Mouse (Mus musculus) CH12.LX (cell line): Measurements from ENCODE around the gene Fam49a. TPM values are rescaled to one million over a fixed set of nuclear protein-coding genes. Genes with fewer than 3 reads are reported as not detected.

ENCODE experiments used
- DNase-seq: peaks from one replicate; pipeline ENCODE4 v3.0.0-alpha.2; 2013; ENCODE audit errors: extremely low read depth
- H3K27ac ChIP-seq: 2 replicates; pipeline ENCODE4 v1.5.1; 2012; ENCODE audit warnings: low read depth, mild to moderate bottlenecking, control low read depth, moderate library complexity; ENCODE audit not compliant: insufficient read depth
- H3K27me3 ChIP-seq: replicated peaks from 2 replicates; pipeline ENCODE3; 2012; ENCODE audit warnings: inconsistent platforms
- H3K36me3 ChIP-seq, 2 experiments: replicated peaks in 1 of 2; 2 replicates each; pipeline versions ENCODE3 to v1.6.1; 2012; ENCODE audit warnings: inconsistent platforms in 1 of 2, low read length in 1 of 2, mild to moderate bottlenecking in 1 of 2, mixed read lengths in 1 of 2, moderate library complexity in 1 of 2; ENCODE audit not compliant: control insufficient read depth in 1 of 2, insufficient read depth in 1 of 2
- H3K4me1 ChIP-seq, 2 experiments: 2 replicates each; pipeline ENCODE4 v1.6.1; 2012; ENCODE audit warnings: inconsistent platforms in 1 of 2, moderate library complexity in 1 of 2; ENCODE audit not compliant: insufficient read depth in 2 of 2, control insufficient read depth in 1 of 2
- H3K4me2 ChIP-seq: 2 replicates; pipeline ENCODE4 v1.6.1; 2012; ENCODE audit warnings: low read depth, mild to moderate bottlenecking, control low read depth; ENCODE audit not compliant: poor library complexity, insufficient read depth, severe bottlenecking
- H3K4me3 ChIP-seq, 3 experiments: fragments of 150-350 bp in 1 of 3; sonication (generic) in 1 of 3; replicated peaks in 1 of 3; 2 replicates each; pipeline versions ENCODE3 to v1.5.1; 2011 to 2012; ENCODE audit warnings: low read depth in 2 of 3, low read length in 2 of 3, mild to moderate bottlenecking in 2 of 3, moderate library complexity in 2 of 3, control low read depth in 1 of 3, improper control_type of control experiment in 1 of 3, inconsistent platforms in 1 of 3, mixed read lengths in 1 of 3; ENCODE audit not compliant: poor library complexity in 1 of 3
- H3K79me2 ChIP-seq: replicated peaks from 2 replicates; pipeline ENCODE4 v1.6.1; 2012; ENCODE audit warnings: mild to moderate bottlenecking, moderate library complexity; ENCODE audit not compliant: control insufficient read depth, poor library complexity, insufficient read depth, severe bottlenecking; ENCODE audit errors: extremely low read depth
- H3K9ac ChIP-seq: 2 replicates; pipeline ENCODE4 v1.6.1; 2012; ENCODE audit warnings: low read depth, mild to moderate bottlenecking, control low read depth, moderate library complexity; ENCODE audit not compliant: insufficient read depth
- H3K9me3 ChIP-seq: replicated peaks from 2 replicates; pipeline ENCODE3; 2012; ENCODE audit warnings: low read length, inconsistent platforms, mixed read lengths
- BHLHE40 ChIP-seq: IDR thresholded peaks from 2 replicates; pipeline ENCODE4 v1.6.1; 2011; ENCODE audit warnings: mild to moderate bottlenecking, low read depth, low read length, improper control_type of control experiment
- CHD1 ChIP-seq: IDR thresholded peaks from 2 replicates; pipeline ENCODE4 v1.6.1; 2012; ENCODE audit warnings: low read depth, low read length, improper control_type of control experiment, inconsistent platforms
- CHD2 ChIP-seq: IDR thresholded peaks from 2 replicates; pipeline ENCODE4 v1.6.1; 2011; ENCODE audit warnings: low read length, improper control_type of control experiment
- CTCF ChIP-seq, 2 experiments: IDR thresholded peaks in 1 of 2; conservative IDR thresholded peaks in 1 of 2; 2 replicates each; pipeline ENCODE4 v1.5.1; 2011 to 2012; ENCODE audit warnings: low read depth in 2 of 2, low read length in 2 of 2, improper control_type of control experiment in 1 of 2, inconsistent platforms in 1 of 2, mild to moderate bottlenecking in 1 of 2, moderate library complexity in 1 of 2
- E2F4 ChIP-seq: IDR thresholded peaks from 2 replicates; pipeline ENCODE4 v1.6.1; 2011; ENCODE audit warnings: low read depth, low read length, improper control_type of control experiment; ENCODE audit not compliant: insufficient replicate concordance
- ELF1 ChIP-seq: IDR thresholded peaks from 2 replicates; pipeline ENCODE4 v1.6.1; 2014; ENCODE audit warnings: low read depth, mild to moderate bottlenecking, inconsistent platforms, low read length, improper control_type of control experiment
- EP300 ChIP-seq: IDR thresholded peaks from 2 replicates; pipeline ENCODE4 v1.6.1; 2011; ENCODE audit warnings: low read length, improper control_type of control experiment
- ETS1 ChIP-seq: conservative IDR thresholded peaks from 2 replicates; pipeline ENCODE4 v1.6.1; 2012; ENCODE audit warnings: low read depth, mild to moderate bottlenecking, inconsistent platforms, low read length, improper control_type of control experiment, moderate library complexity
- GABPA ChIP-seq: IDR thresholded peaks from 2 replicates; pipeline ENCODE4 v1.6.1; 2012; ENCODE audit warnings: low read depth, low read length, improper control_type of control experiment, inconsistent platforms; ENCODE audit not compliant: insufficient replicate concordance
- HCFC1 ChIP-seq: IDR thresholded peaks from 2 replicates; pipeline ENCODE4 v1.6.1; 2012; ENCODE audit warnings: low read depth, mild to moderate bottlenecking, inconsistent platforms, low read length, improper control_type of control experiment
- IRF4 ChIP-seq: IDR thresholded peaks from 2 replicates; pipeline ENCODE4 v1.6.1; 2014; ENCODE audit warnings: low read depth, mild to moderate bottlenecking, inconsistent platforms, low read length, improper control_type of control experiment
- JUN ChIP-seq: IDR thresholded peaks from 2 replicates; pipeline ENCODE4 v1.6.1; 2011; ENCODE audit warnings: low read depth, mild to moderate bottlenecking, low read length, improper control_type of control experiment, moderate library complexity; ENCODE audit not compliant: insufficient read depth
- JUND ChIP-seq: conservative IDR thresholded peaks from 2 replicates; pipeline ENCODE4 v1.6.1; 2011; ENCODE audit warnings: low read depth, low read length, improper control_type of control experiment
- KAT2A ChIP-seq: IDR thresholded peaks from 2 replicates; pipeline ENCODE4 v1.6.1; 2012; ENCODE audit warnings: low read length, improper control_type of control experiment, inconsistent platforms; ENCODE audit not compliant: insufficient replicate concordance
- MAFK ChIP-seq: IDR thresholded peaks from 2 replicates; pipeline ENCODE4 v1.6.1; 2011; ENCODE audit warnings: low read length, improper control_type of control experiment; ENCODE audit not compliant: insufficient replicate concordance
- MAX ChIP-seq: IDR thresholded peaks from 2 replicates; pipeline ENCODE4 v1.6.1; 2011; ENCODE audit warnings: low read length, improper control_type of control experiment
- MAZ ChIP-seq: IDR thresholded peaks from 2 replicates; pipeline ENCODE4 v1.6.1; 2012; ENCODE audit warnings: low read depth, mild to moderate bottlenecking, inconsistent platforms, low read length, improper control_type of control experiment, moderate library complexity
- MEF2A ChIP-seq: IDR thresholded peaks from 2 replicates; pipeline ENCODE4 v1.6.1; 2014; ENCODE audit warnings: low read depth, mild to moderate bottlenecking, inconsistent platforms, low read length, improper control_type of control experiment, borderline replicate concordance
- MXI1 ChIP-seq: IDR thresholded peaks from 2 replicates; pipeline ENCODE4 v1.6.1; 2011; ENCODE audit warnings: mild to moderate bottlenecking, low read depth, low read length, improper control_type of control experiment
- MYC ChIP-seq: IDR thresholded peaks from 2 replicates; pipeline ENCODE4 v1.6.1; 2011; ENCODE audit warnings: low read depth, mild to moderate bottlenecking, improper control_type of control experiment, low read length
- NRF1 ChIP-seq: IDR thresholded peaks from 2 replicates; pipeline ENCODE4 v1.6.1; 2014; ENCODE audit warnings: low read depth, mild to moderate bottlenecking, inconsistent platforms, low read length, improper control_type of control experiment, moderate library complexity
- PAX5 ChIP-seq: IDR thresholded peaks from 2 replicates; pipeline ENCODE4 v1.6.1; 2012; ENCODE audit warnings: low read length, inconsistent platforms, mixed read lengths
- POLR2A ChIP-seq: IDR thresholded peaks from 2 replicates; pipeline ENCODE4 v1.6.1; 2011; ENCODE audit warnings: low read depth, mild to moderate bottlenecking, improper control_type of control experiment, low read length
- POLR2AphosphoS2 ChIP-seq: IDR thresholded peaks from 2 replicates; pipeline ENCODE4 v1.6.1; 2011; ENCODE audit warnings: low read depth, low read length, improper control_type of control experiment
- RAD21 ChIP-seq: IDR thresholded peaks from 2 replicates; pipeline ENCODE4 v1.6.1; 2011; ENCODE audit warnings: low read depth, mild to moderate bottlenecking, low read length, improper control_type of control experiment, moderate library complexity
- RCOR1 ChIP-seq: conservative IDR thresholded peaks from 2 replicates; pipeline ENCODE4 v1.6.1; 2012; ENCODE audit warnings: low read depth, mild to moderate bottlenecking, inconsistent platforms, low read length, improper control_type of control experiment
- SIN3A ChIP-seq: IDR thresholded peaks from 2 replicates; pipeline ENCODE4 v1.6.1; 2012; ENCODE audit warnings: low read length, improper control_type of control experiment, inconsistent platforms
- SMC3 ChIP-seq: IDR thresholded peaks from 2 replicates; pipeline ENCODE4 v1.6.1; 2011; ENCODE audit warnings: low read depth, low read length, improper control_type of control experiment
- TBP ChIP-seq: conservative IDR thresholded peaks from 2 replicates; pipeline ENCODE4 v1.6.1; 2011; ENCODE audit warnings: low read depth, low read length, improper control_type of control experiment
- TCF12 ChIP-seq: IDR thresholded peaks from 2 replicates; pipeline ENCODE4 v1.6.1; 2014; ENCODE audit warnings: low read depth, mild to moderate bottlenecking, inconsistent platforms, low read length, improper control_type of control experiment
- UBTF ChIP-seq: IDR thresholded peaks from 2 replicates; pipeline ENCODE4 v1.6.1; 2012; ENCODE audit warnings: low read depth, mild to moderate bottlenecking, inconsistent platforms, low read length, improper control_type of control experiment, moderate library complexity
- USF1 ChIP-seq: IDR thresholded peaks from 2 replicates; pipeline ENCODE4 v1.6.1; 2014; ENCODE audit warnings: low read depth, mild to moderate bottlenecking, inconsistent platforms, low read length, improper control_type of control experiment
- ZC3H11A ChIP-seq: IDR thresholded peaks from 2 replicates; pipeline ENCODE4 v1.6.1; 2012; ENCODE audit warnings: low read depth, mild to moderate bottlenecking, inconsistent platforms, low read length, improper control_type of control experiment
- ZKSCAN1 ChIP-seq: IDR thresholded peaks from 2 replicates; pipeline ENCODE4 v1.6.1; 2012; ENCODE audit warnings: low read depth, inconsistent platforms, low read length, improper control_type of control experiment, borderline replicate concordance
- ZMIZ1 ChIP-seq: IDR thresholded peaks from 2 replicates; pipeline ENCODE4 v1.6.1; 2012; ENCODE audit warnings: low read depth, mild to moderate bottlenecking, inconsistent platforms, low read length, improper control_type of control experiment
- ZNF384 ChIP-seq: IDR thresholded peaks from 2 replicates; pipeline ENCODE4 v1.6.1; 2012; ENCODE audit warnings: low read depth, low read length, improper control_type of control experiment, inconsistent platforms
- dilution Hi-C: fragments of 300-500 bp; cut with MboI; formaldehyde crosslinking; loops from 2 replicates; pipeline ENCODE4 v1.14.3; 2020; ENCODE audit warnings: low sequenced_read_pairs; ENCODE audit not compliant: extremely low pct_unique_long_range_greater_than_20kb, extremely low pct_ligation_motif_present
- in situ Hi-C: fragments of 300-500 bp; cut with MboI; formaldehyde crosslinking; loops from 3 replicates; pipeline ENCODE4 v1.14.3; 2019; ENCODE audit warnings: low sequenced_read_pairs, low pct_ligation_motif_present, low pct_unique_long_range_greater_than_20kb, mixed read lengths
- polyA plus RNA-seq: library from polyadenylated mRNA; unstranded; fragments of >175 nt; gene quantifications from 2 replicates; pipeline ENCODE4 v1.2.1, GENCODE M21; 2012; ENCODE audit warnings: low read depth; ENCODE audit not compliant: insufficient read length
- total RNA-seq, 2 experiments: library from RNA; depleted of rRNA; stranded (reverse); fragments of 300-350 nt in 1 of 2; fragments of >200 nt in 1 of 2; gene quantifications; 2 replicates each; pipeline ENCODE4 v1.2.3; 2012 to 2014

The Fam49a gene
- total and polyA plus RNA-seq, 3 experiments: 11.4 to 21.3 (median 17.9) TPM

DNA sequence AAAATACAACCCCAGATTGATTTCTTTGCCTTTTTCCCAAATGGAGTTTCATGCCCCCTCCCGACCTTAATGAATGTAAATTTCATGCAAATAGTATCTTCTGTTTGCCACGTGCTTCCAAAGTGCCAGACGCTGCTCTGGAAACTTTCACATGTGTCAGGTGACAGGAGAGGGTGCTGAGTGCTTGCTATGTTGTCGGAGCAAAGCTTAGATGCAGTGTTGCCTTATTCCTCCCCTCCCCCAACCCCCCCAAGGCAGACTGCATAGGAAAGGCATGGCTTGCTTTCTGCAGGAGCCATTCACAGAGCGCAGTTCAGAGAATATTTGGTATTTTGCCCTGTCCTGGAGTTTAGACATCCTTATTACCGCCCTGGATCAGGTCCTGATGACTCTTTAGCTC lies 12.2 kb downstream of the Fam49a start (continued):
- no peak for TF ChIP-seq TBP
- no peak for TF ChIP-seq HCFC1

- Histone ChIP-seq H3K79me2 (no peaks in the 10 kb centered on the region), H3K9ac (peak overlapping the region; percentile 27), H3K4me2 (peak overlapping the region; percentile 37), H3K27ac (peak overlapping the region; percentile 95), H3K36me3 (peaks cover 0 to 15% of the 10 kb centered on the region in 2 experiments), H3K27me3 (no peaks in the 10 kb centered on the region), H3K4me3 (no peak overlapping the region), H3K4me1 (peaks cover 40 to 92% of the 10 kb centered on the region in 2 experiments), H3K9me3 (no peaks in the 10 kb centered on the region)
- DNase-seq: peak; percentile 75
- dilution Hi-C loops (no loop called here), in situ Hi-C loops (no loop called here)
- TF ChIP-seq MXI1: 0 out of 2 replicates have a peak, but pooled peaks have one; percentile 34
- TF ChIP-seq E2F4: no peak
- TF ChIP-seq JUND: peak; percentile 48
- no peak for TF ChIP-seq CTCF (conservative IDR thresholded peaks at IDR 0.05 in 1 of 2, IDR thresholded peaks at IDR 0.05 in 1 of 2; ENCODE audit: low read depth in 2 of 2, low read length in 2 of 2)
- no peak; the same call in none of the 2 replicates for TF ChIP-seq RAD21
- TF ChIP-seq CHD2: peak; percentile 89
- TF ChIP-seq USF1: no peak
- peak; percentile 45; the same call in 1 of the 2 replicates for TF ChIP-seq MAX
- TF ChIP-seq ZMIZ1: no peak
- TF ChIP-seq POLR2A: peak; percentile 28; the same call in 1 of the 2 replicates
- no peak; the same call in 1 of the 2 replicates for TF ChIP-seq HCFC1
- TF ChIP-seq EP300: peak; percentile 70
- peak; percentile 59 for TF ChIP-seq BHLHE40
- peak; percentile 66 for TF ChIP-seq IRF4
- TF ChIP-seq CHD1: peak; percentile 98
- peak; percentile 72; the same call in 1 of the 2 replicates for TF ChIP-seq TCF12
- peak; percentile 63 for TF ChIP-seq MEF2A
- no peak for TF ChIP-seq ZC3H11A
- TF ChIP-seq ETS1: peak; percentile 70
- TF ChIP-seq UBTF: no peak
- TF ChIP-seq TBP: 0 out of 2 replicates have a peak, but pooled peaks have one; percentile 34
- TF ChIP-seq MAFK: no peak
- TF ChIP-seq MAZ: peak; percentile 57; the same call in 1 of the 2 replicates
- TF ChIP-seq NRF1: peak; percentile 44; the same call in 1 of the 2 replicates
- TF ChIP-seq GABPA: no peak
- TF ChIP-seq KAT2A: no peak
- no peak for TF ChIP-seq JUN
- 0 out of 2 replicates have a peak, but pooled peaks have one; percentile 42 for TF ChIP-seq MYC
- no peak for TF ChIP-seq POLR2AphosphoS2
- no peak for TF ChIP-seq ZNF384
- no peak for TF ChIP-seq SMC3
- 0 out of 2 replicates have a peak, but pooled peaks have one; percentile 14 for TF ChIP-seq ELF1
- TF ChIP-seq ZKSCAN1: no peak
- TF ChIP-seq PAX5: no peak
- no peak for TF ChIP-seq RCOR1
- no peak; the same call in 1 of the 2 replicates for TF ChIP-seq SIN3A
Measured at GRCm38 (mm10) chr12:12275124-12275779, 13.3 kb downstream of the Fam49a start.
